Mouse (Mus musculus): ENCODE results near the gene Nxpe4. TPM values are rescaled to one million over a fixed set of nuclear protein-coding genes. Genes with fewer than 3 reads are reported as not detected.

The Nxpe4 gene
- total and polyA plus RNA-seq, 3 experiments: 9.2 to 14.9 TPM; not detected in 1

GRCm38 (mm10) chr9:48241791-48242190 lies 80.0 kb downstream of the Nxpe4 start:
- H3K4me3 ChIP-seq (ENCODE audit: control insufficient read depth in 1 of 2, insufficient read depth in 1 of 2, low read depth in 2 of 2, low read length in 2 of 2): no peak overlapping the region
- TF ChIP-seq JUND (IDR thresholded peaks at IDR 0.05; ENCODE audit: low read depth, low read length) (no peak), KAT2A (conservative IDR thresholded peaks at IDR 0.05; ENCODE audit: low read depth, low read length) (no peak), ELF1 (IDR thresholded peaks at IDR 0.05; ENCODE audit: low read depth, low read length) (no peak), ZNF384 (IDR thresholded peaks at IDR 0.05; ENCODE audit: low read depth, low read length) (no peak), CHD2 (IDR thresholded peaks at IDR 0.05; ENCODE audit: low read length) (no peak), E2F4 (IDR thresholded peaks at IDR 0.05; ENCODE audit: borderline replicate concordance, low read depth, low read length) (no peak), GABPA (IDR thresholded peaks at IDR 0.05; ENCODE audit: low read depth, low read length) (no peak), EP300 (IDR thresholded peaks at IDR 0.05; ENCODE audit: low read depth in 1 of 2, low read length in 2 of 2) (no peak), MEF2A (IDR thresholded peaks at IDR 0.05; ENCODE audit: extremely low read depth, insufficient replicate concordance, low read depth, low read length, poor library complexity, severe bottlenecking) (no peak), ZC3H11A (IDR thresholded peaks at IDR 0.05; ENCODE audit: low read depth, low read length) (no peak)

GRCm38 (mm10) chr9:48242756-48243155 lies 80.9 kb downstream of the Nxpe4 start:
- Histone ChIP-seq H3K4me1 (ENCODE audit: control insufficient read depth in 1 of 2, insufficient read depth in 2 of 2, low read length in 2 of 2) (no peaks in the 10 kb centered on the region), H3K79me2 (ENCODE audit: control insufficient read depth, insufficient read depth, low read length, poor library complexity) (no peaks in the 10 kb centered on the region), H3K36me3 (ENCODE audit: control insufficient read depth in 1 of 2, insufficient read depth in 2 of 2, low read length in 2 of 2) (no peaks in the 10 kb centered on the region), H3K4me3 (ENCODE audit: control insufficient read depth in 1 of 2, insufficient read depth in 1 of 2, low read depth in 2 of 2, low read length in 2 of 2) (no peak overlapping the region), H3K9ac (ENCODE audit: control insufficient read depth, low read depth, low read length, poor library complexity, severe bottlenecking) (no peak overlapping the region), H3K27ac (ENCODE audit: control insufficient read depth, low read depth, low read length) (no peak overlapping the region), H3K27me3 (ENCODE audit: control insufficient read depth in 1 of 2, insufficient read depth in 2 of 2, low read length in 2 of 2) (no peaks in the 10 kb centered on the region), H3K9me3 (replicated peaks; ENCODE audit: insufficient read depth, low read length) (no peaks in the 10 kb centered on the region)
- DNase-seq (ENCODE audit: low read depth, low spot score): no peak
- TF ChIP-seq MAX (IDR thresholded peaks at IDR 0.05; ENCODE audit: low read length) (no peak), TCF12 (IDR thresholded peaks at IDR 0.05; ENCODE audit: low read depth, low read length) (no peak), RCOR1 (IDR thresholded peaks at IDR 0.05; ENCODE audit: low read depth, low read length) (no peak), MYB (IDR thresholded peaks at IDR 0.05; ENCODE audit: low read depth, low read length) (no peak), CHD1 (IDR thresholded peaks at IDR 0.05; ENCODE audit: low read depth, low read length) (no peak), BHLHE40 (IDR thresholded peaks at IDR 0.05; ENCODE audit: borderline replicate concordance, low read depth, low read length) (no peak), MEF2A (IDR thresholded peaks at IDR 0.05; ENCODE audit: extremely low read depth, insufficient replicate concordance, low read depth, low read length, poor library complexity, severe bottlenecking) (no peak), GABPA (IDR thresholded peaks at IDR 0.05; ENCODE audit: low read depth, low read length) (no peak), USF2 (IDR thresholded peaks at IDR 0.05; ENCODE audit: borderline replicate concordance in 1 of 2, insufficient read depth in 1 of 2, low read depth in 1 of 2, low read length in 2 of 2) (no peak), SIN3A (IDR thresholded peaks at IDR 0.05; ENCODE audit: low read length) (no peak), ZC3H11A (IDR thresholded peaks at IDR 0.05; ENCODE audit: low read depth, low read length) (no peak), GATA1 (IDR thresholded peaks at IDR 0.05; ENCODE audit: low read depth, low read length) (no peak), RAD21 (IDR thresholded peaks at IDR 0.05; ENCODE audit: low read depth, low read length) (no peak), NRF1 (IDR thresholded peaks at IDR 0.05; ENCODE audit: insufficient read depth, low read depth, low read length, poor library complexity, severe bottlenecking) (no peak), MXI1 (IDR thresholded peaks at IDR 0.05; ENCODE audit: low read depth, low read length) (no peak), ZMIZ1 (IDR thresholded peaks at IDR 0.05; ENCODE audit: low read depth, low read length) (no peak), TAL1 (IDR thresholded peaks at IDR 0.05; ENCODE audit: low read length) (no peak), ETS1 (IDR thresholded peaks at IDR 0.05; ENCODE audit: low read depth, low read length) (no peak)

More at GRCm38 (mm10) chr9:48241791-48242190, 80.0 kb downstream of the Nxpe4 start:
- no peaks in the 10 kb centered on the region for H3K9me3 ChIP-seq (replicated peaks; ENCODE audit: insufficient read depth, low read length)
- H3K9ac ChIP-seq (ENCODE audit: control insufficient read depth, low read depth, low read length, poor library complexity, severe bottlenecking): no peak overlapping the region
- no peak overlapping the region for H3K27ac ChIP-seq (ENCODE audit: control insufficient read depth, low read depth, low read length)
- no peaks in the 10 kb centered on the region for H3K4me1 ChIP-seq (ENCODE audit: control insufficient read depth in 1 of 2, insufficient read depth in 2 of 2, low read length in 2 of 2)
- H3K27me3 ChIP-seq (ENCODE audit: control insufficient read depth in 1 of 2, insufficient read depth in 2 of 2, low read length in 2 of 2): no peaks in the 10 kb centered on the region
- DNase-seq (ENCODE audit: low read depth, low spot score): no peak
- H3K79me2 ChIP-seq (ENCODE audit: control insufficient read depth, insufficient read depth, low read length, poor library complexity): no peaks in the 10 kb centered on the region
- H3K36me3 ChIP-seq (ENCODE audit: control insufficient read depth in 1 of 2, insufficient read depth in 2 of 2, low read length in 2 of 2): no peaks in the 10 kb centered on the region
